Mouse (Mus musculus) C2C12 (cell line): Measurements from ENCODE around the gene Naa50. TPM values are rescaled to one million over a fixed set of nuclear protein-coding genes. Genes with fewer than 3 reads are reported as not detected.

Source experiments
- H3K27me3 ChIP-seq: one replicate; pipeline ENCODE4 v1.6.1; 2011; ENCODE audit not compliant: control insufficient read depth, insufficient read depth, insufficient read length
- H3K36me3 ChIP-seq: one replicate; pipeline ENCODE4 v1.6.1; 2011; ENCODE audit not compliant: control insufficient read depth, insufficient read depth
- H3K4me3 ChIP-seq: one replicate; pipeline ENCODE4 v1.5.1; 2011; ENCODE audit warnings: mild to moderate bottlenecking, control low read depth; ENCODE audit not compliant: poor library complexity, insufficient read depth, severe bottlenecking
- H3K79me2 ChIP-seq: one replicate; pipeline ENCODE4 v1.6.1; 2011; ENCODE audit not compliant: control insufficient read depth, insufficient read depth
- H3K79me3 ChIP-seq: one replicate; pipeline ENCODE4 v1.6.1; 2011; ENCODE audit warnings: low read depth, control low read depth
- H3ac ChIP-seq: one replicate; pipeline ENCODE3; 2011; ENCODE audit warnings: low read depth; ENCODE audit not compliant: control insufficient read depth, insufficient read length
- CEBPB ChIP-seq: IDR thresholded peaks from one replicate; pipeline ENCODE4 v1.6.1; 2011; ENCODE audit warnings: low read depth, mild to moderate bottlenecking, control low read depth, moderate library complexity
- CTCF ChIP-seq: IDR thresholded peaks from one replicate; pipeline ENCODE4 v1.5.1; 2011; ENCODE audit not compliant: control insufficient read depth, insufficient read depth, insufficient read length
- FOSL1 ChIP-seq: IDR thresholded peaks from one replicate; pipeline ENCODE4 v1.8.0; 2011; ENCODE audit warnings: mild to moderate bottlenecking, low read length; ENCODE audit not compliant: poor library complexity, insufficient read depth, severe bottlenecking
- MAX ChIP-seq: IDR thresholded peaks from one replicate; pipeline ENCODE4 v1.6.1; 2011; ENCODE audit warnings: mild to moderate bottlenecking, control low read depth
- MYOD1 ChIP-seq: IDR thresholded peaks from one replicate; pipeline ENCODE4 v1.6.1; 2011; ENCODE audit warnings: low read depth; ENCODE audit not compliant: control insufficient read depth, insufficient read length
- MYOG ChIP-seq: IDR thresholded peaks from one replicate; pipeline ENCODE4 v1.6.1; 2011; ENCODE audit not compliant: control insufficient read depth, insufficient read length; ENCODE audit errors: extremely low read depth
- USF1 ChIP-seq: IDR thresholded peaks from one replicate; pipeline ENCODE4 v1.6.1; 2011; ENCODE audit warnings: low read depth, mild to moderate bottlenecking, control low read depth, moderate library complexity
- long read RNA-seq, 2 experiments: library from polyadenylated mRNA; unstranded; transcript quantifications; one replicate each; pipeline ENCODE4 v2.0.0; 2019 to 2020
- polyA plus RNA-seq: library from polyadenylated mRNA; unstranded; fragments of >200 nt; fragmentation: generic; extraction: Trizol; gene quantifications from one replicate; pipeline ENCODE4 v1.2.1, GENCODE M21; 2012; ENCODE audit warnings: missing spikeins

Naa50 gene
- 34.8 TPM for polyA plus RNA-seq
- long read RNA-seq, experiment 1, full-length matches to known transcripts = 69 of 82 reads
- long read RNA-seq, experiment 1, partial matches to known transcripts = 0 of 82 reads
- long read RNA-seq, experiment 1, other reads (novel, unspliced or antisense) = 13 of 82 reads
- long read RNA-seq, experiment 2, full-length matches to known transcripts = 897 of 934 reads
- long read RNA-seq, experiment 2, partial matches to known transcripts = 4 of 934 reads
- long read RNA-seq, experiment 2, other reads (novel, unspliced or antisense) = 33 of 934 reads

DNA sequence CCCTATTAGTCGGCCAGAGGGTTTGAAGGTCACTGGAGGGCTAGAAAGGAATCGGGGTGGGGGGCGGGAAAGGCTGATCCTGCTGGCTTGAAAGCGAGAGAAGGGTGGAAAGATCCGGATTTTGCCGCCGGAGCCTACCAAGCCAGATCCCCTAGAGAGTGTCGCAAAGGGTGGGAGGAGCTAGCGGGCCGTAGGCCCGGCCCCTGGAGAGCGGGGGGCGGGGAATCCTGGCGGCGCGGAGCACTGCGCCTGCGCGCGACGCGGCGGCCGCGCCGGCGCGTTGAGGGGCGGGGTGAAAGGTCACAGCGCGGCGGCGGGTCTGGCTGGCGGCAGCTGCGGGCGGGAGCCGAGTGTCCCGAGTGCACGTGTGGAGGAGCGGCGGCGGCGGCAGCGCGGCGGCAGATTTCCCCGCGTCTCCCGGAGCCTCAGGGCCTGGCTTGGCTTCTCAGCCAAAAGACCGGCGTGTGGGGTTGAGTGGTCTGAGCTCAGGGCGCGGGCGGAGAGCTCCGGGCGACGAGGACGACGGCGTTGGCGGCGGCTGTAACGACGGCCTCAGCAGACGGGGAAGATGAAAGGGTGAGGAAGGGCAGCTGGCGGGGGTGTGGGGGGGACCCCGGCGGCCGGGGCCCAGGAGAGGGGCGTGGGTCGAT is at the start of gene Naa50, which contains the start of gene Atp6v1a:
Gene Naa50 (plus strand): TSS at position 295 of the 650 bp plus-strand sequence.
Gene Atp6v1a (minus strand): TSS at position 170 of the 650 bp plus-strand sequence.
- peak within 1 kb of the TSS; percentile 92 for H3K4me3 ChIP-seq
- TF ChIP-seq MYOG = no peak
- TF ChIP-seq FOSL1 = no peak
- no peak for TF ChIP-seq MYOD1
- TF ChIP-seq CEBPB = peak; percentile 29
- no peak for TF ChIP-seq USF1
- no peak for TF ChIP-seq MAX
- TF ChIP-seq CTCF = no peak
- H3K27me3 ChIP-seq = no peaks in the 10 kb centered on the region
- H3K36me3 ChIP-seq = peaks cover 13% of the 10 kb centered on the region
- peaks cover 90% of the 10 kb centered on the region for H3K79me2 ChIP-seq
- peaks cover 66% of the 10 kb centered on the region for H3K79me3 ChIP-seq
- H3ac ChIP-seq = peak within 1 kb of the TSS; percentile 99

DNA sequence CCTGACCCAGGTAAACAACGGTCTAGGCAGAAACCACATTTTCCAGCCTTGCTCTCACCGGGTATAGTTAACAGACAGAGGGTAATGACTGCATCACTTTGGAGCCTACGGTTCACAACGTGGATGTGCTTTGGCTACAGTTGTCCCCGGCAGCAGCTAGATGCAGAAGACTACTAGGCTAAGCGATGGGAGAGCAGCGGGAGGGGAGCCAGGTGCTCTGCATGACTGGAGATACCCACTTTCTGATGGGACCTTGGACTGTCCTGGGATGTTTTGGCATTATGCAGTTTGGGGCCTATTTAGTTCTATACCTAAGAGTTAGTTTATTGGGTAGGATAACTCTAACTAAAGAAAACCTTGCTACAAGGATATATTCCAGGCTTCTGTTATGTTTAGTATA is 40.3 kb upstream of the Naa50 start:
- H3K36me3 ChIP-seq = peaks cover 66% of the 10 kb centered on the region
- H3ac ChIP-seq = no peak overlapping the region
- no peak for TF ChIP-seq MAX
- no peak for TF ChIP-seq FOSL1
- TF ChIP-seq MYOG = no peak
- TF ChIP-seq CTCF = no peak
- no peak for TF ChIP-seq USF1
- no peak for TF ChIP-seq CEBPB
- no peak for TF ChIP-seq MYOD1
- H3K4me3 ChIP-seq = no peak overlapping the region
- no peaks in the 10 kb centered on the region for H3K27me3 ChIP-seq
- no peaks in the 10 kb centered on the region for H3K79me2 ChIP-seq
- H3K79me3 ChIP-seq = no peaks in the 10 kb centered on the region

DNA sequence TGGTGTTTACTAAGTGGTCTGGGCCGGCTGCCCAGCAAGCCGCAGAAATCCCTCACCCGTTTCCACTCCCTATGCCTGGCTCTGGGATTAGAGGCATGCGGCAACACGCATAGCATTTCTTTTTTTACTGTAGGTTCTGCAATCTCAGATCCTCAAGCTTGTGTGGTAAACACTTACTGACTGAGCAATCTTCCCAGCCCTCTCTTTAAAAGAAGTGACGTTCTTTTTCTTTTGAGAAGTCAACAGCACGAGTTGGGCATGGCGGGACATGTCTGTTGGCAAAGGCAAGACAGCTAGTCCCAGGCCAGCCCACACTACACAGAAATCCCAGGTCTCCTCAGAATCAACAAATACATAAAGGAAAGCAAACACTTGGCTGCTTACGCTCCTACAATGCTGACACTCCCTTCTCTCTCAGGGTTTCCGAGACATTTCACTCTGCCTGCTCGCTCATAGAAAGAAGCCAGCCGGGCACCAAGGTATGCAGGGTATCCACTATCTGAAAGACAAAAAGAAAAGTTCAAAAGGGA is 38.4 kb upstream of the Naa50 start:
- H3K4me3 ChIP-seq = no peak overlapping the region

DNA sequence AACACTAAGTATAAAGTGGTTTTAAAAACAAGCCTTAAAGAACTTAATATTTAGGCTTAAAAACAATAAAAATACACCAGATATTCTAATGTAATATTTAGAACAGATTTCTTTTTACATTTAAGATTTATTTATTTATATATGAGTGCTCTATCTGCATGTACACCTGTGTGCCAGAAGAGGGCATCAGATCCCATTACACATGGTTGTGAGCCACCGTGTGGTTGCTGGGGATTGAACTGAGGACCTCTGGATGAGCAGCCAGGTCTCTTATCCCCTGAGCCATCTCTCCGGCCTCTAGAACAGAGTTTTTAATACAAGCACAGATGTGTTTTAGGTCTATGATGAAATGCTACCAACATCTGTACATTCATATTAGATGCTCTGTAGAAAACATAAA is 36.7 kb upstream of the Naa50 start:
- Histone ChIP-seq H3K36me3 (peaks cover 51% of the 10 kb centered on the region), H3ac (no peak overlapping the region), H3K27me3 (no peaks in the 10 kb centered on the region), H3K4me3 (no peak overlapping the region), H3K79me2 (no peaks in the 10 kb centered on the region), H3K79me3 (no peaks in the 10 kb centered on the region)
- TF ChIP-seq MYOD1 = no peak
- TF ChIP-seq FOSL1 = no peak
- TF ChIP-seq MAX = no peak
- no peak for TF ChIP-seq USF1
- no peak for TF ChIP-seq CEBPB
- no peak for TF ChIP-seq CTCF
- TF ChIP-seq MYOG = no peak

More for the DNA sequence above, 38.4 kb upstream of the Naa50 start:
- Histone ChIP-seq H3K36me3 (peaks cover 59% of the 10 kb centered on the region), H3K79me2 (no peaks in the 10 kb centered on the region), H3K27me3 (no peaks in the 10 kb centered on the region), H3ac (no peak overlapping the region), H3K79me3 (no peaks in the 10 kb centered on the region)
- TF ChIP-seq CTCF (no peak), MYOG (no peak), CEBPB (no peak), FOSL1 (no peak), USF1 (no peak), MAX (no peak), MYOD1 (no peak)

DNA sequence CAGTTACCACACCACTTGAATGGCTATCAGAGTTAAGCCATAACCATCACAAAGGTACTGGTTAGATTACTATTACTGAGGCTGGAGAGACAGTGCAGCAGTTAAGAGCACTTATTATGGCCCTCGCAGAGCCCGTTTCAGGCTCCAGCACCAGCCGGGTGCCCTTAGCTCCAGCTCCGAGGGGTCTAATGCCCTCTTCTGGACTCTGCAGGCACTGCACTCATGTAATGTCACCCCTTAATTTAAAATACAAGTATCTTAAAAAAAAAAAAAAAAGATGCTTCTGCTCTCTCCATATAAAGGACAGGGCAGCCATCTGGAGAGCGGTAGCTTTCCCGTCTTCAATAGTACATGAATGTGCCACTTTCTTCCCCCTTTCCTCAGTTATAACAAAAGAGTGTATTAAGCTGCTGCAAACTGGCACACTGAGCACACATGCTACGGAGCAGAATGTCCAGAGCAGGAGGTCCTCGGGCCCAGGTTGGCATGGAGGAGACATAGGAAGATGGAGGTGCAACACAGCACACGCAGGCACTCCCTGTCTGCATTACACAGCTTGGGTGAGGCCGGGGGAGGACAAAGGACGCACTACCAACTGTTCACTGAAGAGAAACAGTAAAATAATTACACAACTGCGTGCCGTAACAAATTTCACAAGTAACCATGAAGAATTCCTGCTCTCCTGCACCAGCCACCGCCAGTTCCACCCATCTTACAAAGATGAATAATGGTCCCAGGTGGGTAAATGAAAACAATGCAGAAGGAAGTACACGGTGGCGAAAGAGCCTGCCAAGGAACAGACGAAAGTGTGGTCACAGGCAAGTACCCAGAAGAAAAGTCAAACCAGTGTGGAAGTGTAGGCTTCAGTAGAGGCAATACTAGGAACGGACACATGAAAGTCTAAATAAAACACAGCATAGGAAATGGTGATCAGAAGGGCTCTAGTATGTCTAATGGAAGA is 35.5 kb upstream of the Naa50 start:
- H3K36me3 ChIP-seq = peaks cover 46% of the 10 kb centered on the region
- TF ChIP-seq MYOD1 (no peak), MAX (no peak), CEBPB (no peak), CTCF (no peak), FOSL1 (no peak), USF1 (no peak), MYOG (no peak)

More for the DNA sequence above, 35.5 kb upstream of the Naa50 start:
- H3ac ChIP-seq = no peak overlapping the region
- no peak overlapping the region for H3K4me3 ChIP-seq
- no peaks in the 10 kb centered on the region for H3K79me2 ChIP-seq
- no peaks in the 10 kb centered on the region for H3K27me3 ChIP-seq
- H3K79me3 ChIP-seq = no peaks in the 10 kb centered on the region
